Mouse (Mus musculus) urinary bladder, adult 2 months (tissue): ENCODE data around the gene Hyal2. TPM values are rescaled to one million over a fixed set of nuclear protein-coding genes. Genes with fewer than 3 reads are reported as not detected.

ENCODE experiments used
- DNase-seq: peaks from one replicate; pipeline ENCODE4 v3.0.0; 2022; ENCODE audit warnings: low spot score
- polyA plus RNA-seq: library from polyadenylated mRNA; depleted of rRNA; stranded (reverse); fragments of >200 nt; gene quantifications from 2 replicates; pipeline ENCODE4 v1.2.3, GENCODE M21; 2012; rRNA removed

Hyal2 gene
- 24.0 and 35.6 TPM in 2 replicates for polyA plus RNA-seq

GRCm38 (mm10) chr9:107567702-107568319, at the start of gene Hyal2:
Gene Hyal2 (plus strand): TSS chr9:107567945.
- no peak for DNase-seq

GRCm38 (mm10) chr9:107520331-107520730, 47.4 kb upstream of the Hyal2 start:
- DNase-seq = no peak

- no peak for DNase-seq
Measured at GRCm38 (mm10) chr9:107521190-107521589, 46.6 kb upstream of the Hyal2 start.

GRCm38 (mm10) chr9:107521711-107522399, 45.9 kb upstream of the Hyal2 start:
- DNase-seq = no peak

- no peak for DNase-seq
Measured at GRCm38 (mm10) chr9:107522400-107522711, 45.4 kb upstream of the Hyal2 start.

- no peak for DNase-seq
Measured at GRCm38 (mm10) chr9:107526198-107527026, 41.3 kb upstream of the Hyal2 start.

- DNase-seq = peak; percentile 81
Measured at GRCm38 (mm10) chr9:107533791-107534407, 33.8 kb upstream of the Hyal2 start, which contains the start of gene Tmem115. Gene Tmem115 (plus strand): TSS chr9:107533945.

GRCm38 (mm10) chr9:107534408-107535202, 33.1 kb upstream of the Hyal2 start:
- no peak for DNase-seq

GRCm38 (mm10) chr9:107538231-107538630, 29.5 kb upstream of the Hyal2 start:
- no peak for DNase-seq

- DNase-seq = no peak
Measured at GRCm38 (mm10) chr9:107538711-107539110, 29.0 kb upstream of the Hyal2 start.

GRCm38 (mm10) chr9:107539940-107540339, 27.8 kb upstream of the Hyal2 start:
- DNase-seq = no peak

- DNase-seq = no peak
Measured at GRCm38 (mm10) chr9:107540420-107540819, 27.3 kb upstream of the Hyal2 start.

- DNase-seq = no peak
Measured at GRCm38 (mm10) chr9:107541005-107541404, 26.7 kb upstream of the Hyal2 start.

- DNase-seq = peak; percentile 88
Measured at GRCm38 (mm10) chr9:107541474-107542351, 26.0 kb upstream of the Hyal2 start, which contains the start of the genes Cyb561d2 and Nprl2. Gene Cyb561d2 (minus strand): TSS chr9:107542193. Gene Nprl2 (plus strand): TSS chr9:107542226.

GRCm38 (mm10) chr9:107542352-107542686, 25.4 kb upstream of the Hyal2 start:
- DNase-seq = no peak

- no peak for DNase-seq
Measured at GRCm38 (mm10) chr9:107542721-107543120, 25.0 kb upstream of the Hyal2 start.

- DNase-seq = no peak
Measured at GRCm38 (mm10) chr9:107543299-107543698, 24.4 kb upstream of the Hyal2 start.

- no peak for DNase-seq
Measured at GRCm38 (mm10) chr9:107544196-107544700, 23.5 kb upstream of the Hyal2 start.

GRCm38 (mm10) chr9:107544729-107545128, 23.0 kb upstream of the Hyal2 start:
- DNase-seq = no peak

- DNase-seq = no peak
Measured at GRCm38 (mm10) chr9:107545199-107545598, 22.5 kb upstream of the Hyal2 start.
